Mouse (Mus musculus) cerebellum, postnatal 25 days (tissue): ENCODE measurements around the gene Myom1.
A peak's percentile ranks its signal among the peaks of the same experiment; 100 is the strongest.

Experiments used
- DNase-seq, 2 experiments: peaks; one replicate each; pipeline ENCODE4 v3.0.0; 2021; ENCODE audit warnings: mixed read lengths in 2 of 2

The Myom1 gene

GRCm38 (mm10) chr17:71105297-71105696 is 102.9 kb downstream of the Myom1 start:
- no peak for DNase-seq

DNA sequence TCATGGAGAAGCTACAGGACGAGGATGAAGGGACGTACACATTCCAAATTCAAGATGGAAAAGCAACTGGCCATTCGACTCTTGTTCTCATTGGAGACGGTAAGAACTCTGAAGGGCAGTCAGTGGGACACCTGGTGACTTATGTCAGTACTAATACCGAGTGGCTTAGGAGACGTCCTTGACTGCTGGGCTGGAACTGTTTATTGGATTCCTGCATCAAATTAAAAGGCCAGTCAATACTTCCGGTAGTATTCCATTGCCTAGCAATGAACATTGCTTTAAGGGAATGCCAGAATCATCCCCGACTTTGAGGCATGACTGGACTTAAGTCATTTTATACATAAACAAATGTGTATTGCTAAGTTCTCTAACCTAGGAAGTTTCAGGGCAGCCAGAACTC is 103.8 kb downstream of the Myom1 start:
- no peak for DNase-seq

- no peak for DNase-seq
These were observed 108.4 kb downstream of the Myom1 start for GRCm38 (mm10) chr17:71110753-71111265.

DNA sequence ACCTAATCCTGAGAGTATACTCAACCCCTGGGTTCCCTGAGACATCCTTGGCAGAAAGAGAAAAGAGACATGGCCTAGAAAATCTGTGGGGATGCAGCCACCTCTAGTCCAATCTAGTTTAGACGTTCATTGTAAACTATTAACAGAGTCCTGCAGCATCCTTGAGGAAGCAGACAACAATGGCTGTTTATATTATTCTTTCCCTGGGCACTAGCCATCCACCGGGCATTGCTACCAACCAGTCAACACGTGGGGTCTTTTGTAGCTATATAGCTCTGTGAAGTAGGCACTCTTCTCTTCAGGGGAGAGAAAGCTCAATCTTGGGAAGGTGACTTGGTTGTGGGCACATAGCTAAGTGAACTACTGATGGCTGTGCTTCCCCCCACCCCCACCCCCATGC is 110.3 kb downstream of the Myom1 start:
- DNase-seq = no peak

DNA sequence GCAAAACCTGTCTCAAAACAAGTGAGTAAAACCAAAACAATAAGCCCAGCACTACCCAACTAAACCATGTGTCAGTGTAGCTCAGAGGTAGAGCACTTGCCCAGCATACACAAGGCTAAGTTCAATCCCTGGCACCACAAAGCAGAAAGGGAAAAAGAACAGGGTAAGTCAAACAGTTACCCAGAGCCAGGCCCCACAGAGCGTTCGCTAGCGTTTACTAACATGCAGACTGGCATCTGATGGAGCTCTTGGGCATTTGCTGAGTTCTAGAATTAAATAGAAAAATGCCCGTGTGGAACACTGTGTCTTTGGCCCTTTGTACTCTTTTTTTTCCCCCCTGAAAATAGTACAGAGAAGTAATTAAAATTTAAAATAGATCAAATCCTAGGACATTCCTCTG is 111.8 kb downstream of the Myom1 start:
- no peak for DNase-seq

GRCm38 (mm10) chr17:71117956-71118355 is 115.5 kb downstream of the Myom1 start:
- DNase-seq = no peak

DNA sequence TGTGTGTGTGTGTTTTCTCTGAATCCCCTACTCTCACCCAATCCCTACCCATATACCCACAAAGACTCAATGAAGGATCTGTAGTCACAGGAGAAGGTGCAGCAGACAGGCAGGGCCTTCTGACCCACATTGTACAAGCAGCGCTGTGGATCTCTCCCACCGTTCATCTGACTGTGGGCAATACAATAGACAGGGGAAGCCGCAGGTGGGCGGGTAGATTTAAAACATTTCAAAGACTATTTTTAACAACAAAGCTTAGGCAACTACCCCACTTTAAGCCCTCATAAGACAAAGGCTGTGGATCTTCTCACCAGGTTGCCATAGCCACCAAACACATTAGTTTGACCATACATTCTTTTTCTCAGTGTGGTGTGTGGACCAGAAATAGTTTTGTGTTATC is 116.2 kb downstream of the Myom1 start:
- no peak for DNase-seq

GRCm38 (mm10) chr17:71120626-71121025 is 118.2 kb downstream of the Myom1 start:
- no peak for DNase-seq

- no peak for DNase-seq
These were observed 121.7 kb downstream of the Myom1 start for GRCm38 (mm10) chr17:71124061-71124670.

DNA sequence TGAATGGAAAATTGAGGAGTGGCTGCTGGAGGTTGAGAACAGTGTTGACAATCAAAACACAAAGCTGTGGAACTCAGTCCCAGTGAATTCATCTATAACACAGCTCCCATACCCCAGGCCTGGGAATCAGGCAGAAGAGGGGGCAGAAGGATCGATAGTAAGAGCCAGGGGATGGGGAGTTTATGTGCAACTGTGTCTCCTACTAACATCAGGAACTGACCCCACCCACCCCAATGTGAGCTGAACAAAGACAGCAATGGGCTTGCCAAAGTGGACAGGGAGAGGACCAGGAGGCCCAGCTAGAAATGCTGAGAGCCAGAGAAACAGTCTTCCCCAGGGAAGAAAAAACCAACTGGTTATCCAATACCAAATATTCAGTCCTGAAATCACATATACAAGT is 122.2 kb downstream of the Myom1 start:
- DNase-seq = no peak

- no peak for DNase-seq
These were observed 123.1 kb downstream of the Myom1 start for GRCm38 (mm10) chr17:71125519-71125918.

DNA sequence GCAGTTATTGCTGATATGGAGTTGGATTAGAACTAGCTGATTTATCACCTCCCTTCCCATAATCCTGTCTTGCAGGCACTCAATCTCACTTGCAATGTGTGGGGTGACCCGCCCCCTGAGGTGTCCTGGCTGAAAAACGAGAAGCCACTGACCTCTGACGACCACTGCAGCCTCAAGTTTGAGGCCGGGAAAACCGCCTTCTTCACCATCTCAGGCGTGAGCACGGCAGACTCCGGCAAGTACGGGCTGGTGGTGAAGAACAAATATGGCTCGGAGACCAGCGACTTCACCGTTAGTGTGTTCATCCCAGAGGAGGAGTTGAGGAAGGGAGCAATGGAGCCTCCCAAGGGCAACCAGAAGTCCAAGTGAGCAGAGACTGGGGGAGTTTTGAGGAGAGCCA is 123.6 kb downstream of the Myom1 start:
- DNase-seq = no peak

GRCm38 (mm10) chr17:71127464-71128110 is 125.2 kb downstream of the Myom1 start:
- no peak for DNase-seq

GRCm38 (mm10) chr17:71129489-71130261 is 127.2 kb downstream of the Myom1 start:
- no peak for DNase-seq

- no peak for DNase-seq
These were observed 129.8 kb downstream of the Myom1 start for GRCm38 (mm10) chr17:71132221-71132620.

- DNase-seq = no peak
These were observed 130.5 kb downstream of the Myom1 start for GRCm38 (mm10) chr17:71132856-71133439.

- DNase-seq = peak; percentile 13 to 30
These were observed 132.1 kb downstream of the Myom1 start for GRCm38 (mm10) chr17:71134441-71134955.

- no peak for DNase-seq
These were observed 132.7 kb downstream of the Myom1 start for GRCm38 (mm10) chr17:71135108-71135507.

DNA sequence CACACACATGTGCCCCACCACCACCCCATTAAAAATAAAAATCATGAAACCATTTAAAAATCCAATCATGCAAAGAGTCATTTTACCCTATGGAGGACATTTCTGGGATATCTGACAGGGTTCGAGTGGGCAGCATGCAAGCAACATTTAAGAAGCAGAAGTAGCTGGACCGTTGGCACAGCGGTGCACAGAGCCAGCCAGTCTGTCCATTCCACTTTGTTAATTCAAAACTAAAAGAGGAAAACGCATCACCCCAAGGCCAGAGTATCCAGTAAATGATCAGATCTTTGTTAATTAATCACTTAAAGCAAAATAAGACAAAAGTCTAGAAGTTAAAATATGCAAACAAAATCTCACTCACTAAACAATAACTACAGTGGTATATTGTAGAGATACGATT is 133.4 kb downstream of the Myom1 start:
- no peak for DNase-seq

DNA sequence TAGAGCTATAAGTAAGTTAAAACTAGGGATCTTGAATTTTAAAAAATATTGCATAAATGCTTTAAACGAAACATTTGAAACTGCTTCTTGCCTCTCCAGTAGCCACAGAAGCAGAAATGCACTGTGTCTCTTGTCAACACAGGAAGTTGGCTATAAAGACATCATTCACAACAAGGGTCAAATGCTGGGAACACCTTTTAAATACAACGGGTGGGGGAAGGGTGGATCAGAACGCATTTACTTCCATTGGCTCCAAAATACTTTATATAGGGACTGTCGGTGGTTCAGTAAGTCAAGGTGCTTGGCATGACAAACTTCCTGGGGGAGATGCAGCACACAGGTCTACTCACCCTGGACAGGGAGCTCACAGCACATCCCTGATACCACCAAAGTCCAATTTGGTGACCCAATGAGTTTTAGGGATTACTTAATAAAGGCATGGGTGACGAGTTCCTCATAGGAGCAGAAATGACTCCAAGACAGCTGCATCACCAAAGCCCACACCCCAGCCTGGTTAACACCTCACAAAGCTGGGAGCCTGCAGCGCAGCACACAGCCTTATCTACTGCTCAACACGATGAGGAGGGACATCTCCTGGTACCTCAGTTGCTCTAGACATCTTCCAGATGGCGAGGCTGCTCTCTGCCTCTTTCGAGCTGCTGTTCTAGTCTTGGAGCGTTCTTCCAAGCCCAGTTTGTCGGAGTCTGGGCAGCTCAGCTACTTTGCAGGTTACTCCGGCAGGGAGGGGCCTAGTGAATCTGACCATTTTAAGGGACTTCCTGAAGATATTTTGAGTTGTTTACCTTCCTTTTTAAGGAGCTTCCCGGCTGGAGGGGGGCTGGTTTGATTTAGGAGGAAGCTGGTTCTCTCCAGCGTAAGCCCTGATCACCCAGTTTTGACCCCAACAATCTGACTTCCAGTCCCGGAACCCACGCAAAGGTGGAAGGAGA is 134.2 kb downstream of the Myom1 start:
- DNase-seq = no peak

DNA sequence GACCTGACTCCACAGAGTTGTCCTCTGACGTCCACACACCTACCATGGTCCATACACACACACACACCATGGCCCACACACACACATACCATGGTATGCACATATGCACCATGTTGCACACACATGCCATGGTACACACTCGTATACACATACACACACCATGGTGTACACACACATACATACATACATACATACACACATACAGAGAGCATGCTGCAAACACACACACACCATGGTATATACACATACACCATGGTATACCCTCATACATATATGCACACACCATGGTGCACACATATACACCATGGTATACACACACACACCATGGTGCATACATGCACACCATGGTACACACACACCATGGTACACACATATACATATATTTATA is 134.9 kb downstream of the Myom1 start:
- DNase-seq = no peak

GRCm38 (mm10) chr17:71142068-71142467 is 139.6 kb downstream of the Myom1 start:
- no peak for DNase-seq
